Mouse (Mus musculus) C2C12 (cell line): Measurements from ENCODE around the gene Krt88.

Experiments
- CTCF ChIP-seq: IDR thresholded peaks from one replicate; pipeline ENCODE4 v1.5.1; 2011; ENCODE audit not compliant: control insufficient read depth, insufficient read depth, insufficient read length
- MAX ChIP-seq: IDR thresholded peaks from one replicate; pipeline ENCODE4 v1.6.1; 2011; ENCODE audit warnings: mild to moderate bottlenecking, control low read depth
- MYOG ChIP-seq: IDR thresholded peaks from one replicate; pipeline ENCODE4 v1.6.1; 2011; ENCODE audit not compliant: control insufficient read depth, insufficient read length; ENCODE audit errors: extremely low read depth
- USF1 ChIP-seq: IDR thresholded peaks from one replicate; pipeline ENCODE4 v1.6.1; 2011; ENCODE audit warnings: low read depth, mild to moderate bottlenecking, control low read depth, moderate library complexity

- TF ChIP-seq MYOG (no peak), CTCF (no peak), USF1 (no peak), MAX (peak; percentile 68)
Measured at GRCm38 (mm10) chr15:101458361-101458930, 10.9 kb downstream of the Krt88 start.
